ENCODE assay signal across 8 mouse cellular contexts in genomic region chr19:16585379-16585778, GRCm38 (mm10).
DNase-seq lines count a peak whose midpoint lies in the region; ATAC-seq lines count a peak whose summit lies in the region.

No protein-coding gene starts in this region.

- no peak overlapping the region for H3K4me3 ChIP-seq in intestine, embryonic 16.5 days (ENCODE audit: low read length)

- H3K9me3 ChIP-seq in intestine, embryonic 16.5 days (ENCODE audit: control insufficient read depth, low read length): 0 out of 2 replicates have a peak, but pooled peaks cover 8% of the 10 kb centered on the region

- no peak overlapping the region for H3K4me2 ChIP-seq in intestine, embryonic 16.5 days (ENCODE audit: low read depth, low read length)

- H3K4me1 ChIP-seq in intestine, embryonic 16.5 days (ENCODE audit: control insufficient read depth, insufficient read depth, low read length): no peaks in the 10 kb centered on the region

- peak; percentile 23; the same call in 1 of the 2 replicates for ATAC-seq in intestine, embryonic 16.5 days

- peak; percentile 14 to 41 for DNase-seq in heart, adult 18-20 months
- no peak for DNase-seq in heart, adult 9 months (ENCODE audit: low spot score in 2 of 2)
- DNase-seq in A20 (ENCODE audit: low read depth, low spot score) (peak; percentile 59), WW6 (ENCODE audit: low read depth, low spot score) (peak; percentile 26)
- DNase-seq in adrenal gland, adult 2 months: no peak
- DNase-seq in urinary bladder, adult 2 months (ENCODE audit: low spot score): no peak
- DNase-seq in frontal cortex, postnatal 14 days (ENCODE audit: low spot score in 2 of 2): no peak

- 12% methylated on average over 3 of the region's 3 CpGs for WGBS in intestine, embryonic 16.5 days

- H3K9ac ChIP-seq in intestine, embryonic 16.5 days (ENCODE audit: low read depth, low read length): no peak overlapping the region

- H3K27ac ChIP-seq in intestine, embryonic 16.5 days (ENCODE audit: low read length): no peak overlapping the region

- H3K36me3 ChIP-seq in intestine, embryonic 16.5 days (ENCODE audit: control insufficient read depth, insufficient read depth, low read length): no peaks in the 10 kb centered on the region

- H3K27me3 ChIP-seq in intestine, embryonic 16.5 days (replicated peaks; ENCODE audit: control insufficient read depth, insufficient read depth, low read length): no peaks in the 10 kb centered on the region

Comparison
In these comparisons a context has a peak if more than half of its experiments do, and no peak if none do; other contexts are left out.
1. DNase-seq: peak in heart, adult 18-20 months (2 of 2), A20 (single experiment) and WW6 (single experiment); none in heart, adult 9 months (0 of 2), adrenal gland, adult 2 months (single experiment), urinary bladder, adult 2 months (single experiment) and frontal cortex, postnatal 14 days (0 of 2).